Mouse (Mus musculus) brain, adult 2 months (tissue): ENCODE data around the gene Bcl2l11.

Source experiments
- DNase-seq: peaks from one replicate; pipeline ENCODE4 v3.0.0; 2011; ENCODE audit warnings: low read depth, low spot score

The Bcl2l11 gene

GRCm38 (mm10) chr2:128211022-128211880, 85.4 kb downstream of the Bcl2l11 start:
- peak; percentile 3 for DNase-seq

- no peak for DNase-seq
Measured at GRCm38 (mm10) chr2:128211881-128212209, 86.0 kb downstream of the Bcl2l11 start.
